In the genomic region with DNA sequence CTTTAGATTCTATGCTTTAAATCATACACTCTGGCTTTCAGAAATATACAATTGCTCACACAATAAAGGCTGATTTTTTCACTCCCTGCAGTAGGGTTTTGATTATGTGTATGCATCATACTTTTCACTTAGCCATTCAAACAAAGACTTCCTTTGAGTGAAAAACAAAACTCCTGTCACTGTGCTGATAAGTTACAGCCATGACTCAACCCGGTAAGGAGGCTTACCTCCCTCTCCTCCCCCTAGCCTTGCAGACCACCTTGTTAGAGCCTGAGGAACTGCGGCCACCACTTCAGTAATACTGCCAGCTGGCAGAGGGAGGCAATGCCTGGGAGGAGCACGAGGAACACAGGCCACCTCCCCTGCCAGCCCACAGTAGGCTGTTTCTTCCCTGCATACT, we compare ENCODE assay signal across 16 mouse cellular contexts.
"Had no signal": no experiment of that assay in that cellular context is flagged by ENCODE, and none has a peak within 500 bp of the region (broad histone marks: within the 10 kb centered on the region; RNA-seq: fewer than 3 reads in every experiment).

No protein-coding gene starts in this region.

- H3K27me3 ChIP-seq: limb, embryonic 15.5 days; liver, embryonic 12.5 days; midbrain, embryonic 12.5 days; neural tube, embryonic 13.5 days had no signal

- H3K27ac ChIP-seq: kidney, postnatal 0 days; limb, embryonic 15.5 days; liver, embryonic 12.5 days; midbrain, embryonic 12.5 days; neural tube, embryonic 13.5 days had no signal

- ATAC-seq: intestine, postnatal 0 days; liver, embryonic 12.5 days; midbrain, embryonic 16.5 days had no signal

- H3K4me3 ChIP-seq: limb, embryonic 15.5 days; liver, embryonic 12.5 days; midbrain, embryonic 12.5 days; neural tube, embryonic 13.5 days had no signal

- DNase-seq: kidney, adult 8-10 months; kidney, postnatal 36 days; layer of hippocampus, adult 9-11 months; layer of hippocampus, postnatal 36 days; left cerebral cortex, postnatal 4 days; lung, embryonic 14.5 days; right cerebral cortex, postnatal 14 days; thymus, adult 2 months; thymus, postnatal 25 days had no signal

- H3K4me2 ChIP-seq: limb, embryonic 15.5 days; liver, embryonic 12.5 days; lung, embryonic 14.5 days; midbrain, embryonic 12.5 days; neural tube, embryonic 13.5 days had no signal

- H3K4me1 ChIP-seq: midbrain, embryonic 12.5 days; neural tube, embryonic 13.5 days had no signal

- H3K36me3 ChIP-seq: limb, embryonic 15.5 days; liver, embryonic 12.5 days; midbrain, embryonic 12.5 days; neural tube, embryonic 13.5 days had no signal

- H3K9me3 ChIP-seq: limb, embryonic 15.5 days; liver, embryonic 12.5 days; midbrain, embryonic 12.5 days; neural tube, embryonic 13.5 days had no signal

- H3K9ac ChIP-seq: limb, embryonic 15.5 days; liver, embryonic 12.5 days; lung, embryonic 14.5 days; midbrain, embryonic 12.5 days; neural tube, embryonic 13.5 days had no signal
